Mouse (Mus musculus) layer of hippocampus, postnatal 10 days (tissue): ENCODE results near the gene Lama2. TPM values are rescaled to one million over a fixed set of nuclear protein-coding genes. Genes with fewer than 3 reads are reported as not detected.

ENCODE experiments used
- DNase-seq, 2 experiments: peaks; one replicate each; pipeline ENCODE4 v3.0.0; 2021; ENCODE audit warnings: low spot score in 2 of 2
- total RNA-seq, 2 experiments: library from RNA; stranded (reverse); gene quantifications; 2 replicates each; pipeline ENCODE4 v1.2.3; 2021

Gene Lama2
- total RNA-seq, 2 experiments from 2014 or later: 12.4 to 13.8 TPM

- DNase-seq: no peak
These were observed 430.8 kb downstream of the Lama2 start for GRCm38 (mm10) chr10:27188630-27189365.

DNA sequence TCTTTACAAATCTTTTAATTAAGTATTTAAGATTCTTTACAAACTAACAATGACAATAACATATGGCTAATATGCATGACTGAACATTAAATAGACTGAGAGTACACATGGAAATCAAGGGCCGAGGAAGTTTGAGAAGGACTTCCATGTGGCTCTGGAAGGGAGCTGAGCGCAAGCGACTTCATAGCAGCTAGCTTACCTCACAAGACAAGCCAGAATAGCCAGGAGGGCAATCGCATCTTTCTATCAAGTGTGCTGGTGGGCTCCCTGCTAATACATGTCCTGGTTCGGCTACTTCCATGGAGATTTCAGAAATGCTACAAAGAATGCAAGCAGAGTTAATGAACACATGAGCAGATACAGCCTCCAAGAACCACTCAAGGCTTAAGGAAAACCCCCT is 435.4 kb downstream of the Lama2 start:
- DNase-seq: no peak

GRCm38 (mm10) chr10:27174271-27174670 is 445.3 kb downstream of the Lama2 start:
- DNase-seq: no peak

- DNase-seq: no peak
These were observed 454.8 kb downstream of the Lama2 start for GRCm38 (mm10) chr10:27164738-27165137.

GRCm38 (mm10) chr10:27162364-27162763 is 457.2 kb downstream of the Lama2 start:
- DNase-seq: no peak

- DNase-seq: no peak
These were observed 469.3 kb downstream of the Lama2 start for GRCm38 (mm10) chr10:27150220-27150619.

GRCm38 (mm10) chr10:27140422-27140821 is 479.1 kb downstream of the Lama2 start:
- no peak for DNase-seq

DNA sequence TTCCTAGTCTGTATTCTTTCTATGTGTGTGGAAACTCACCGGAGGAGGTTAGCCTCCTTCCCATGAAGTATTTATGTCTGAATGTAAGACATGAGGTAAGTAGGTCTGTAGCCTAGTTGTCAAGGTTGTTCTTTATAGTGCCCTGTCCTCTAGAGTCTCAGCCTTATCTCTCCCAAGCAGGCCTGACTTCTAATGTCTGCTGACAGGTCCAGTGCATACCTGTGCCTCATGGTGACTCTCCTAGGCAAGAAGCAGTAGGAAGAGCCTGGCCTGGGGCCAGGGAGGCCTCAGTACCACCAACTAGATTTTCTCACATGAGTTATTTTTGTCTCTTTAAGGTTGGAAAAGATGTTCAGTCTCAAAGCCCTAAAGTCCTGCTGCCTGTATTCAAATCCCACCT is 483.8 kb downstream of the Lama2 start:
- DNase-seq: no peak

- DNase-seq: peak; percentile 60 to 74
These were observed 486.4 kb downstream of the Lama2 start for GRCm38 (mm10) chr10:27133135-27133534.

GRCm38 (mm10) chr10:27127454-27127853 is 492.1 kb downstream of the Lama2 start:
- DNase-seq: peak in 1 of 2 experiments; percentile 20

DNA sequence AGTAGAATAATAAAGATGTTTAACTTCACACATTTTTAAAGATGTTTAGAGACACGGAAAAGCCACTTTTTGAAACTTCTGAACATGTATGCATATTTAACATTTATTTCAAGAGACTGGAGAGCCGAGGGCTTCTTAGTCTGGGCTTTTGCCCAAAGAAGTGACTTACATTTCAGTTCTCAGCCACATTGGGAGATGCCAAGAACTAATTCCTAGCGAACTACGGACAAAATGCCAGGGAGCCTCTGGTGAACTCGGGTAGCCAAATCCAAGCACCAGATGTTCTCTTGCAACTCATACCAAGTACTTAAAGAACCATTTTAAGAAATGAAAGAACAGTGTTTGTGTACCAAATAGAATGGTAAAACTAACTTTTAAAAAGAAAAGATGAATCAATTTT is 495.8 kb downstream of the Lama2 start:
- no peak for DNase-seq

- DNase-seq: no peak
These were observed 501.7 kb downstream of the Lama2 start for GRCm38 (mm10) chr10:27117815-27118214.

DNA sequence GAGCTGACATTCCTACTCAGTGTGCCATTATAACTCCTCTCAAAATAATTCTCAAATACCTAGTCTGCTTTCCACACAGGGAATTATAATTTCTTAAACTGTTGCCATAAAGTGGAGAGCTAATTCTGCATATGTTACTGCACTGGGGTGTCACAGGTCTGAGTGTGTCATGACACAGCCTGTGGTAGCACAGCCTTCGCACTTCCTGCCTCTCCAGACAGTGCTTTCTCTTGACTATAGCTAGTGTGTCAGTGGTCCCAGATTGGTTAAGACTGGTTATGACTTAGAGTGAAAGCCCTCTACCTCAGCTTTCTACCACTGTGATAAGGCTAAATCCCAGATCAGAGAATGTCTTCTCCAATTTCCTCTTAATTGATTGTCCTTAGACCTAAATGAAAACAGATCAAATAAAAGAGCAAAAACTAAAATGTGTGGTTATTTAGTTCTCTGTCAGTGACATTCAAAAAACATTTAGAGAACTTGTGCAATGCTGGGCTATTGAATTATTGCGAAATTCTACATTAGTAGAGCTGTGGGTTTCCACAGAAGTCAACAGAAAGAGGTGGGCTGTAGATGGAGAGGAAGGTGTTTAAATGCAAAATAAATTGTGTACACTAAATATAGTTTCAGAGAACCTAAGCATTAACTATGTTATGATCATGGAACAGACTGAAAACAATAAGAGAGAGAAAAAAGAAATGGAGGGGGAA is 502.5 kb downstream of the Lama2 start:
- DNase-seq: no peak

GRCm38 (mm10) chr10:27114131-27114530 is 505.4 kb downstream of the Lama2 start:
- DNase-seq: no peak

DNA sequence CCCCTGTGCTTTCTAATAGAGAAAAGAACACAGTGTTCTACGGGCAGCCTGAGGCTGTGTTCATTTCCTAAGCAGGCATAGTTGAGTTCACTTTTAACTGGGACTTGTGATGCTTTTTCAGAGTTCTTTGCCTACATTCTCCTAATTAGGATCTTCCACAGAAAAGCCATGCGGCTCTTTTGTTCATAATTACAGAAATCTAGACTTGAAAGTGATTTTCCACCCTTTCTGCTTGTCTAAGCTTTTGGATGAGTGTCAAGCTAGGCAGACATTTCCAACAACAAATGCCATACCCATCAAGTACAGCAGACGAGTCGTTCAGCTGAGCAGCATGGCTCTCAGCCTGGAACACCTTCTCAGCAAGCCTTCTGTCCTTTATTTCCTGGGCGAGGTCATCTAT is 515.7 kb downstream of the Lama2 start:
- peak; percentile 24 to 34 for DNase-seq

DNA sequence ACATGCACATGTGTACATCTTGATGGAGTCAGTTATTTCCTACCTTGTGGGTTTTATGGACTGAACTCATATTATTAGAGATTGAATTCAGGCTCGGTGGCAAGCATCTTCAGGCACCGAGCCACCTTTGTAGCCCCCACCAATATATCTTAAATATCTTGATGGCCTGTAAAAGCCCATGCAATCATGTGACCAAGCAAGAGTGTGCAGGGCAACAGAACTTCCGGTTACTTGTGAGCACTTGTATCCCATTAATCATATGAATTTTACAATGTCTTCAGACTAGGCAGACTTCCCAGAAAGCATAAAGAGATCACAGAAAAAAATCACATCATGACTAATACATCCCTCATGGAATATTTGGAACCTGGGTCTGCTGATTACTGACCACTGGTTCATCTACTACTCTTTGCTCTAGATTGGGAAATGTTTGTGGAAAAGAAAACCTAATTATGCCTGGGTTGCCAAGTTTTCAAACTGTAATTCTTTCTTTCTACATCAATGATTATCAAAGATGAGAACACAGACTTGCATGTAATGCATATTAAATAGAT is 517.7 kb downstream of the Lama2 start:
- DNase-seq: no peak

DNA sequence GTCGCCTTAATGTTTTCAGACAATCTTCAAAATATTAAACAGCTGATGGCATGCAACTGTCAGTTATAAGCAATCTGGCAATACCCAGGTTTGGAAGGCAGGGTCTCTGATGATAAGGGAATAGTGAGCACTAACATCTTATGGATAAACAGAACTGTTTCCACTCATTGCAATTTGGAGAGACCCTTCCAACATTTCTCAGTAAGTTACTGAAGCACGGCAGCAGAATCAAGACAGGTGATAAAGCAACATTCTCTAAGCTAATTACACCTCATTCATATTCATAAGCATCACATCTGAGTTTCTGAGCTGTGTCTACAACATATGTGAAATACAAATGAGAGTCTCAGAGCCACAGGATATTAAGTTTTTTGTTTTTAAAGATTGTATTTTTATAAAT is 542.4 kb downstream of the Lama2 start:
- DNase-seq: no peak

GRCm38 (mm10) chr10:27068794-27069435 is 550.6 kb downstream of the Lama2 start:
- no peak for DNase-seq

DNA sequence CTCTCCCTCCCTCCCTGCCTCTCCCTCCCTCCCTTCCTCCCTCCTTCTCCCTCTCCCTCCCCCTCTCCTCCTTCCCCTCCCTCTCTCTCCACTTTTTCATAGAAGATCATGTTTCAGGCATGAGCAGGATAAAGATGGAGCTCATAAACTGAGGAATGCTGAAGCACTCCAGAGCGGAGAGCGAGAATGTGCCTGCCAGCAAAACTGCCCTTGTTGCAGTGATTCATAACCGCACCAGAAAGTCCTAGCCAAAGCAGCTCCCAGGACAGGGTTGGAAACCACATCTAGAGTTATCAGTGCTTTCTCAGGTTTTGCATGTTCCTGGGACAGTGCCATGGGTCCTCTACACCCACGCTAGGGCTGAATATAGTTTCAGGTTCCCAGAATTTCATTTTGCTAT is 555.9 kb downstream of the Lama2 start:
- DNase-seq: no peak

GRCm38 (mm10) chr10:27054488-27054887 is 565.1 kb downstream of the Lama2 start:
- no peak for DNase-seq

GRCm38 (mm10) chr10:27047196-27047595 is 572.4 kb downstream of the Lama2 start:
- DNase-seq: no peak

DNA sequence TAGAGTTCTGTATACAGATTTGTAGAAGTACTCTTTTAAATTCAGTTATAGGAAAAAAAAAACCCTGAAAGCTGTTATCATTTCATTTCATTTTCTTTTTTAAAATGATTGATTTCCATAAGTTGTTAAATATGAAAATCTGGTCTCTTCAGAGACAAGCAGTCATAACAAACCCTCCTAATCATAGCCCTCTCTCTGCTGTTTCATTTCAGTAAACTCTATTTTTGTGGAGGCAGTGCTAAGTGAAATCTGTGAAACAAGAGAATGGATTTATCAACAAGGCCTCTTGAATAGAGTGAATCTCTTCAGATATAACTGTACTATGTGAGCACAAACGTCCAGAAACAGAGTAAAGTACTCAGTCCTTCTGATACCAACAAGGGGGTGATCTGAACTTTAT is 577.7 kb downstream of the Lama2 start:
- DNase-seq: no peak
